Mouse (Mus musculus) CD4-positive, CD25-positive, alpha-beta regulatory T cell, adult 4 months (primary cell): ENCODE data around the gene Apc2. TPM values are rescaled to one million over a fixed set of nuclear protein-coding genes. Genes with fewer than 3 reads are reported as not detected.
A peak's percentile ranks its signal among the peaks of the same experiment; 100 is the strongest.

Experiments
- ATAC-seq: one replicate; pipeline ENCODE4 v1.8.0; 2017
- polyA plus RNA-seq, 2 experiments: library from polyadenylated mRNA; unstranded; fragments of 100-300 nt; shearing (Covaris generic); gene quantifications; one replicate each; pipeline ENCODE4 v1.2.1; 2017

Apc2 gene
- polyA plus RNA-seq, 2 experiments from 2014 or later: 0.16 TPM; not detected in 1

DNA sequence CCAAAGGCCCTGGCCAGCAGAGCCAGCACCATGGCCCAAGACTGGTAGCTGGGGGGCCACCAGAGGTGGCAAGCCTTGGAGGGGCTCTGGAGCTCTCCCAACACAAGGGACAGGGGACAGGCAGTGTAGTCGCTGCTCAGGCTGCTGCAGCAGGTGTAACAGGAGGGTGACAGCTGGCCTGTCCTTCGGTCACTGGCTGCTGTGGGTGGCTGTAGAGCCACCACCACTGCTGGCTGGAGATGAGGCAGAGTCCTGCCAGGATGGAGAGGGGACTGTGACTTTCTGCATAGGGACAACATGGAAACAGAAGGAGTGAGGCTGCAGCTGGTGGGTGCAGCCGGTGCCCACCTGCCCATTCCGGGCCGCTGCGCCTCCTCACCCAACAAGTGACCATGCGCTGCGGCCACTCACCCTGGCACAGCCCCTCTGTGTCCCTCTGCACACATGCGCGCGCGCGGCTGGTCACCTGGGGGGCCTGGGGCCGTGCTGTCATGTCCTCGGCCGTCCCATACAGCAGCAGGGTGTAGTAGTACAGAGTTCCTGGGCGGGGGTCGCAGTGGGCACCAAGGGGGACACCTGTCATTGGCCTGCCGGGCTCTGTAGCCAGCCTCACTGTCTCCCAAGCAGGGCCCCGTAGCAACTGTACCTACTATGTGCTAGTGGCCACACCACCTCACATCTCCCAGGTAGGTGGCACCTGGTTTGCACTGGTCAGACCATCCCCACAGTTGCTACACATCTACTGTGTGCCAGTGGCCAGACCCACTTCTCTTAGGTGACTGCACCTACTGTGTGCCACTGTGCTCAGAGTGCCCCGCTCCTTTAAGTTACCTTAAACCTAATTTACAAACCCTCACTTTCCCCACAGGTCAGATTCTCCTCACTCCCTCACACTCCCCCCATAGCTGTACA, 26.1 kb downstream of the Apc2 start:
- no peak for ATAC-seq

GRCm38 (mm10) chr10:80322811-80323211, 27.0 kb downstream of the Apc2 start:
- peak; percentile 38 for ATAC-seq

GRCm38 (mm10) chr10:80323261-80324119, 27.7 kb downstream of the Apc2 start:
- ATAC-seq: peak; percentile 18

DNA sequence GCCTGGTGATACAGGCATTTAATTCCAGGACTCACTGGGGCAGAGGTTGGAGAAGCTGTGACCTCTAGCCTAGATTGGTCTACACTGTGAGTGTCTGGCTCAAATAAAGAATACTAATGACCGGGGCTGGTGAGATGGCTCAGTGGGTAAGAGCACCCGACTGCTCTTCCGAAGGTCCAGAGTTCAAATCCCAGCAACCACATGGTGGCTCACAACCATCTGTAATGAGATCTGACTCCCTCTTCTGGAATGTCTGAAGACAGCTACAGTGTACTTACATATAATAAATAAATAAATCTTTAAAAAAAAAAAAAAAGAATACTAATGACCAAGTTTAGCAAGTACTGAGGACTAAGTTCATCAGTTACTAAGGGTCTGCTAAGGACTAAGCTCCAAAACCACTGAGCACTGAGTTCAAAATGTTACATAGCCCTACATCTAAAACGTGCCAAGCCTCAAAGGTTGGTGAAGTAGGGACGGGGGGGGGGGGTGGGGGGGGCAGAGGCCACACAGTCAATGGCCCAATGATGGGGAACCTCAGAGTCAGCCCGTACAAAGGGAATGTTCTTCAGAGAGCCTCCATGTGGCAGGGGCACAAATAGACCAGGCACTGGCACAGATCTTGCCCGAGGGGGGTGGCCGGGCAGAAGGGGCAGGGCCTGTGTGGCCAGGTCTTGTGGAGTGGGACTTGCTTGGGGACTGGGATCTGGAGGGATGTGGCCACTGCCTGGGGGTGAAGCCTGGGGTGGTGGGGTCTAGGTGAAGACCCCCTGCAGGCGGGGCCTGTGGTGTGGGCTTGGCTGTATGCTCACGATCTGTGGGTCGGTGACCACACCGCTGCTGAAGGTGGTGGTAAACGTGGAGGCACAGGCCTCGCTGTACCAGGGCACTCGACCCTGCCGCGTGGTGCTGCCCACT, 28.6 kb downstream of the Apc2 start:
- ATAC-seq: no peak

DNA sequence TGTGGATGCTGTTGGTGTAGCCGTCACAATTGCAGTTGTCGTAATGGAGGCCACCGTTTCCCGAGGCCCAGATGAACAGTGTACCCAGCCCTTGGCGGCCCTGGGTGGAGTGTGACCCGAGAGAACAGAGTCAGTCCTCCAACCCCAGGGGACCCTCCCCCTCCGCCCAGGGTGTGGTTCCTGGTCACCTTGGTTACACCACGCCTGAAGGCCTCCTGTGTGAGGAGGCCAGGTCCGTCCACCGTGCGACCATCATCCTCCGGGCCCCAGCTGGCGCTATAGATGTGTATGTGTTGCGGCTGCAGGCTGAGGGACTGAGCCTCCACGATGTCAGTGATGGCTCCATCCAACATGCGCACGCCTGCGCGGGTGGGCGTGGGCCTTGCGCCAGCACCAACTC, 29.3 kb downstream of the Apc2 start:
- ATAC-seq: no peak

DNA sequence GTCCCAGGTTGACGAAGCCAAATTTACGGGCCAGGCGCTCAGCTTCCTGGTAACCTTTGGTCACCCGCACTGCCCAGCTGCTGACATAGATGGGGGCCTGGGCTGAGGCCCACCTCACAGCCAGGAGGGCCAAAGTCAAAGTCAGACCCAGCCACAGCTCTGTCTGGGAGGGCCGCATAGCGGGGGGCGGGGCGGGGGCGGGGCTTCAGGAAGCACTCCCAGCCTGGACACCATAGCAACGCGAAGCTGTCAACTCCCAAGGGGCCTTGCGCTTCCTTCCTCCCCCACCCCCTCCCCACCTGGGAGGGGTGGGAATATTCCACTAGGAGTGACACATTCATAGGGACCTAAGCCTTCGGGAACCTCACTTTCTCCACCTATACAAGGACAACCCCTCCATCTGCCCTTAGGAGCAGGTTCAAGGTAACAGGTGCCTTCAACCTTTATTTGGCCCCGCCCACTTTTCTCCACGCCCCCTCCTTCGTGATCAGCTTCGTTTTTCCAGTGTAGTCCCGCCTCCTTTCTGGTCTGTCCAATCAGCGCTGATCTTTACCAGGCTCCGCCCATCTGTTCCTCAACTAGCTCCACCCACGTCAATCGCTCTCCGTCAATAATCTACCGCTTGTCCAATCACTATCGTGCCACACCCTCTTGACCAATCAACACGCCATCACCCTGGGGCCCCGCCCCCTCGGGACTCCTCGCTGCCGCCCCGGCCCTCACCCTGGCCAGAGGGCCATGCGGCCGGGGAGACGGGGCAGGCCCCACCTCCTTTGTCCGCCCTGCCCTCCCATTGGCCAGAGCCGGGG, 33.7 kb downstream of the Apc2 start, which contains the start of the genes Pcsk4 and Reep6:
Pcsk4 (minus strand) TSS at position 226 of the 809 bp plus-strand sequence.
Reep6 (plus strand) TSS at position 681 of the 809 bp plus-strand sequence.
- peak; percentile 91 for ATAC-seq

DNA sequence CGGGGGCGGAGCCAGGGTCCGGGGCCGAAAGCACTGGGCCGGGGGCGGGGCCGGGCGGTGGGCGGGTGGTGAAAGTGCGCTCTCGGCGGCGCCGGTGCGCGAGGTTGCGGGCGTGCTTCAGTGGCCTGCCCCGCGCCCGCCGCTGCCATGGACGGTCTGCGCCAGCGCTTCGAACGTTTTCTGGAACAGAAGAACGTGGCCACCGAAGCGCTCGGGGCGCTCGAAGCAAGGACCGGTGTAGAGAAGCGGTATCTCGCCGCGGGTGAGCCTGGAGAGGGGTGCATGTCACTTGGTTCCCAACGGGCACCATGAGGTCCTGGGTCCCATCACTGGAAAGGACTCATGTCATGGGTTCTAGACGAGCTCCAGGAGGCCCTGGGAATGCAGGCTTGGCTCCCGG, 34.3 kb downstream of the Apc2 start:
- ATAC-seq: no peak

- no peak for ATAC-seq
These were observed 35.1 kb downstream of the Apc2 start for GRCm38 (mm10) chr10:80330888-80331287.

DNA sequence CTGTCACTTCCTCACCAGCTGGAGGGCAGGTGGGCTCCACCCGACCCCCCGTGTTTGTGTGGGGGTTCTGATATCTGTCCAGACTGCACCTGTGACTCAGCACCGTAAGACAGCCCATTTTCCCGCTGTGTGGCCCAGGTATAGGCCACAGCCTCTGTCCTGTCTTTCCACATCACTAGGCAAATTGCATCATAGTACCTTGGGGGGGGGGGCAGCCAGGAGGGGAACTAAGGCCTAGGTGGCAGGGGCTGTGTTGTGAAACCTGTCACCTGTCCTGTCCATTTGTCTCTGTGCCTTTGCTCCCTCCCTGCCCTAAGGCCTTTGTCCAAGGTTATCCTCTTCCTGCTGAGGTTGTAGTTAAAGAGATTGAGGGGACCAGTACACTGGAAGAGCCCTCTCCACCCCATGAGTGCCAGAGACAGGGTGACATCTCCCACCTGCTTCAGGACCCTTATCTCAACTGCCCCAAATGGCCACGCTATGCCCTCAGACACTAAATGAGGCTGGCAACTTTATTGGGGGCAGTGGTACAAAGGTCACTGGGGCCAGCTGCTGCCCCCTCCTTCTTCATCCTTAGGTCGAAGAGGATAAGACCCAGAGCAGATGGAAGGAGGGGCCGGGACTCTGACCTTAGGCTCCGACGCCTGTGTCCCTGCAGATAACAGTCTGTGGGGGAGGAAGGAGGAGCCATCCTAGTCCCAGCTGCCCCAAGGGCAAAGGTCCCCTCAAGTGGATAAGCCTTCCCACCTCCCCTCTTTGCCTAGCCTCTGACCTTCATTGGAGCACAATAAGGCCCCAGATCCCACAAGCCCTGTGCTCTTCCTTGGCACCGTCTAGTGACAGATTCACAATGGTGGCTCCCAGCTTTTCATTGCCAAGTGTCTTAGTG, 36.1 kb downstream of the Apc2 start:
- ATAC-seq: no peak

- no peak for ATAC-seq
These were observed 36.8 kb downstream of the Apc2 start for GRCm38 (mm10) chr10:80332525-80332989.

GRCm38 (mm10) chr10:80336263-80336662, 40.5 kb downstream of the Apc2 start:
- ATAC-seq: no peak

- peak; percentile 46 for ATAC-seq
These were observed 44.4 kb downstream of the Apc2 start for GRCm38 (mm10) chr10:80339941-80340750.

GRCm38 (mm10) chr10:80341026-80341425, 45.2 kb downstream of the Apc2 start:
- no peak for ATAC-seq

DNA sequence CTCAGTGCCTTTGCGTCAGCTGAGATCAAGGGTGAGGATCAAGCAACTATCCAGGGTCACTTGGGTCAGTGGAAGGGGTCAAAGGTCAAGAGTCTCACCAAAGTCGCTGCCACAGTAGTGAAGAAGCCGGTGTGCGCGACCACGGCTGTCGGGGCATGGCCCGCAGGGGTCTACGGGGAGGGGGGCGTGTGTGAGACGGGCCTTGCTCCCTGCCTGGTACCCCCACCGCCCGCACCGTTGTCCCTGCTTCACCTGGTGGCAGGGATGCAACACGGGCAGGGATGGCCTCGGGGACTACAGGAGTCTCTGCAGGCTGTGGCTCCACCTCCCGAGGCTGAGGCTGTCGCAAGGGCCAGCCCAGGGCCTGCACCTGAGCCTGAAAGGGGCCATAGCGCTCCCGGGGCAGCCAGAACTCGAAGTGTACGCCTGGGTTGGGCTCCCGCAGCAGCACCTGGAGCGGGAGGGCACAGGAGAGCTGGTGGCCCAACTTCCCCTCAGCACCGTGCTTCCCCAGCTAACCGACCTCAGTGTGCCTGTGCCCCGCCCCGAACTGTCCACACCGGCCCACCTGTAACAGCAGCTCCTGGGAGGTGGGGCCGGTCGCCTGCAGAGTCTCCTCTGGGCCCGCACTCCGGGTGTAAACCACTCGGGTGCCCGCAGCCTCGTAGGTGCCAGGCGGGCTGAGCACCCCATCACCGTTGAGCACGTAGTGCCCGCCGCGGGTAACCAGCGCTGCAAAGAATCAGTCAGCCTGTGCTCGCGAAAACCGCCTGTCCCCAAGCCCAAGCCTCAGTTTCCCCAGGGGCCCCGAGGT, 45.9 kb downstream of the Apc2 start:
- no peak for ATAC-seq

DNA sequence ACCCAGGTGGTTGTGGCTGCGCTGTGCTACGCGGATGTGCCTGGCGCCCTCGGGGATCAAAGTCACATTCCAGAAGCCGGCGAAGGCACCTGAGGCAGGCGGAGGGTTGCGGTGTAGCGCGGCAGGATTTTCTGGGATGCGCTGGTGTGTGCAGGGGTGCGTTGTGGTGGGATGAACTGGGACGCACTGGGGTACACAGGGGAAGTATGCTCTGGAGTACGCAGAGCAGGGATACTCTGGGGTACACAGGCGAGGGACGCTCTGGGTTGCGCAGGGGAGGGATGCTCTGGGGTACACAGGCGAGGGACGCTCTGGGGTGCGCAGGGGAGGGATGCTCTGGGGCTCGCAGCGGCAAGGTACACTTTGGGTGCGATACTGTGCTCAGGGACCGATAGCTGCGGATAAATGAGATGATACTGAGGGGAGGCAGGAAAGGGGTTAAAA, 46.5 kb downstream of the Apc2 start:
- no peak for ATAC-seq

- peak; percentile 63 for ATAC-seq
These were observed 47.1 kb downstream of the Apc2 start for GRCm38 (mm10) chr10:80342749-80343424.

- ATAC-seq: no peak
These were observed 47.7 kb downstream of the Apc2 start for GRCm38 (mm10) chr10:80343425-80343895.
